Mouse (Mus musculus) liver, embryonic 14.5 days (tissue): ENCODE measurements around the gene Rap2b. TPM values are rescaled to one million over a fixed set of nuclear protein-coding genes. Genes with fewer than 3 reads are reported as not detected.

Source experiments
- ATAC-seq: fragments of 200-750 bp; cut with Nextera tagmentation; 2 replicates; pipeline ENCODE4 v1.8.0; 2017; ENCODE audit warnings: moderate number of reproducible peaks, mild to moderate bottlenecking, moderate library complexity; ENCODE audit not compliant: insufficient read depth
- DNase-seq, 3 experiments: peaks; one replicate each; pipeline ENCODE4 v3.0.0-alpha.2; 2012 to 2013; ENCODE audit warnings: low read depth in 3 of 3, low spot score in 3 of 3
- H3K27ac ChIP-seq: fragments of 300-500 bp; sonication (generic); 2 replicates; pipeline ENCODE4 v1.5.1; 2014; ENCODE audit warnings: moderate library complexity, mild to moderate bottlenecking, control low read depth, inconsistent platforms
- H3K27me3 ChIP-seq: fragments of 300-500 bp; sonication (generic); 2 replicates; pipeline ENCODE4 v1.6.1; 2014; ENCODE audit warnings: mild to moderate bottlenecking, low read length, moderate library complexity; ENCODE audit not compliant: control insufficient read depth, insufficient read depth
- H3K36me3 ChIP-seq: fragments of 300-500 bp; sonication (generic); replicated peaks from 2 replicates; pipeline ENCODE4 v1.6.1; 2014; ENCODE audit warnings: low read depth; ENCODE audit not compliant: control insufficient read depth, insufficient read depth
- H3K4me1 ChIP-seq, 2 experiments: fragments of 200-500 bp in 1 of 2; fragments of 300-500 bp in 1 of 2; sonication (generic) in 1 of 2; replicated peaks; 2 replicates each; pipeline ENCODE4 v1.6.1; 2012 to 2014; ENCODE audit warnings: antibody characterized with exemption in 1 of 2, inconsistent platforms in 1 of 2, low read length in 1 of 2; ENCODE audit not compliant: control insufficient read depth in 2 of 2, insufficient read depth in 2 of 2
- H3K4me2 ChIP-seq: fragments of 300-500 bp; sonication (generic); 2 replicates; pipeline ENCODE4 v1.6.1; 2014; ENCODE audit warnings: low read depth, mild to moderate bottlenecking, control low read depth, moderate library complexity
- H3K4me3 ChIP-seq, 2 experiments: fragments of 200-500 bp in 1 of 2; fragments of 300-500 bp in 1 of 2; sonication (generic) in 1 of 2; 2 replicates each; pipeline ENCODE4 v1.5.1; 2012 to 2014; ENCODE audit warnings: low read depth in 2 of 2, low read length in 2 of 2, mild to moderate bottlenecking in 2 of 2, control low read depth in 1 of 2, inconsistent platforms in 1 of 2, moderate library complexity in 1 of 2; ENCODE audit not compliant: insufficient read depth in 1 of 2
- H3K9ac ChIP-seq: fragments of 300-500 bp; sonication (generic); replicated peaks from 2 replicates; pipeline ENCODE4 v1.6.1; 2014; ENCODE audit warnings: mild to moderate bottlenecking, control low read depth, moderate library complexity
- H3K9me3 ChIP-seq: fragments of 300-500 bp; sonication (generic); 2 replicates; pipeline ENCODE4 v1.6.1; 2016; ENCODE audit warnings: low read length, mixed read lengths; ENCODE audit not compliant: control insufficient read depth
- CTCF ChIP-seq: IDR thresholded peaks from 2 replicates; pipeline ENCODE4 v1.5.1; 2016; ENCODE audit warnings: antibody characterized with exemption, low read depth, control low read depth
- EP300 ChIP-seq: IDR thresholded peaks from 2 replicates; pipeline ENCODE4 v1.6.1; 2016; ENCODE audit warnings: antibody characterized with exemption, low read depth
- WGBS: fragments of 180-500 bp; shearing (Covaris S2); extraction: QIAGEN DNeasy Blood & Tissue Kit; methylation state at CpG from one replicate; pipeline ENCODE4 v1.1.7; 2014; ENCODE audit not compliant: insufficient replicate concordance; 5-methylcytosine and 5-hydroxymethylcytosine counted together
- polyA plus RNA-seq, 2 experiments: library from polyadenylated mRNA; depleted of rRNA in 1 of 2; stranded (reverse) in 1 of 2; unstranded in 1 of 2; fragments of >200 nt; fragmentation: Nextera tagmentation in 1 of 2; extraction: Ambion mirVana in 1 of 2; gene quantifications; 2 replicates each; pipeline versions ENCODE4 v1.2.1 to v1.2.3; 2012 to 2014

Rap2b gene
- polyA plus RNA-seq (2012; rRNA removed) (1.2 and 1.6 TPM in 2 replicates), polyA plus RNA-seq (2014; fragmentation: Nextera tagmentation; extraction: Ambion mirVana) (2.7 and 2.8 TPM in 2 replicates)

DNA sequence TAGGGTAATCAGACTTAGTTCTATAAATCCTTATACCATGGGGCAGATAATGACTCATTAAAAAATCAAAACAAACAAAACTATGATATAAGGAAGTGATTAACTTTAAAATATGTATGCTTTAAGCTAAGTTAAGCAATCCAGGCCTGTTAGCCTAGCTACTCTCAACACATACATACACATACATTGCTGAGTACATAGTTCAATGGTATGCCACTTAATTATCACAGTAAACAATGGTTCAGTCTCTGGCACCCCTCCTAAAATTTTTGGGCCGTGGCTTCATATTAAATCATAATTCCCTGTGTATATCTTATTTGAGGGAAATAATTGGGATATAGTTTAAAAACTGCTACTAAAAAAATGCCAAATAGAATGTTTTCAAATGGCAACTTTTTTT, at the start of gene Rap2b:
Rap2b (plus strand) TSS at position 301 of the 400 bp plus-strand sequence.
- WGBS = 72% methylated on average over 1 of the region's 1 CpGs
- Histone ChIP-seq H3K27me3 (no peaks in the 10 kb centered on the region), H3K27ac (no peak within 1 kb of the TSS), H3K9me3 (no peaks in the 10 kb centered on the region), H3K4me2 (no peak within 1 kb of the TSS), H3K4me3 (no peak within 1 kb of the TSS), H3K4me1 (peaks cover 0 to 2% of the 10 kb centered on the region in 2 experiments; a peak in 3 of 4 replicates), H3K9ac (no peak within 1 kb of the TSS), H3K36me3 (no peaks in the 10 kb centered on the region)
- ATAC-seq (no peak), DNase-seq (no peak)
- TF ChIP-seq EP300 (no peak), CTCF (no peak)

DNA sequence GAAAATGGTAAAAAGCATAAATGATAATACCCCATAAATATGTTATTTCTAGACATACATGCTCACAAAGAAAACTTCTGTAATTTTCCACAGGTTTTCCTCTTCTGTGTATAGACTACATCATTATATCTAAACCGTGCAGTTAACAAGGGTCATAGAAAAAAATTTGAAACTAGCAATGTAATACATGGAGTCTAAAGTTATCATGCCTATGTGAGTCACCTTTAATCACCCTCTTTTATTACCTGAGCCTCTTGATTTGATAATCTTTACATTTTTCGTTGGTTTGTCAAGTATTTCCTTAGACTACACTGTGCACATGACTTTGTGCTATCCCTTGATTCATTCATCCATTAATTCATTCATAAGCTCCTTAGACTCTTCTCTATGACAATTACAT, 46.4 kb upstream of the Rap2b start:
- ATAC-seq = no peak
- Histone ChIP-seq H3K9me3 (no peaks in the 10 kb centered on the region), H3K4me2 (no peak overlapping the region), H3K27ac (no peak overlapping the region), H3K27me3 (no peaks in the 10 kb centered on the region), H3K36me3 (no peaks in the 10 kb centered on the region), H3K9ac (no peak overlapping the region), H3K4me1 (no peaks in the 10 kb centered on the region), H3K4me3 (no peak overlapping the region)
- 46% methylated on average over 2 of the region's 2 CpGs for WGBS
- DNase-seq = no peak
- TF ChIP-seq EP300 (no peak), CTCF (no peak)

DNA sequence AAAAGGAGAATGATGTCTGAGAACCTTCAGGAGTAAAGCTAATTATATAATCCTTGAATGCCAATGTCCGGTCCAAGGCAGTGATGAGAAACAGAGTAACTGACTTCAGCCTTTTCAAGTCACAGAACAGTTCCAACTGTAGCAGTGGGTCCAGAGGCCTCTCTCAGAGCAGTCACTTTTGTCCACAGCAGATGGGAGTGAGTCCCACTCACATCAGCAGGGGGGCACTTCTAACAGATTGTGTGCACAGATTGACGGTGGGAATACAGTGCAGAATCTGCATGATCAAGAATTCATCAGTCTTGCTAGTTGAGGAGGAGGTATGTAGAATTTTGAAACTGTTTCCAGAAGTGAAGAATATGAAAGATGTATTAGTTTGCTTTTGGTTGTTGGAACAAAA, 41.4 kb upstream of the Rap2b start:
- no peak for TF ChIP-seq CTCF
- no peak for TF ChIP-seq EP300
- H3K27ac ChIP-seq = no peak overlapping the region
- no peaks in the 10 kb centered on the region for H3K9me3 ChIP-seq
- H3K27me3 ChIP-seq = no peaks in the 10 kb centered on the region
- WGBS = 56% methylated on average over 2 of the region's 2 CpGs
- H3K9ac ChIP-seq = no peak overlapping the region
- ATAC-seq (no peak), DNase-seq (no peak)
- no peak overlapping the region for H3K4me2 ChIP-seq
- H3K4me1 ChIP-seq = no peaks in the 10 kb centered on the region
- H3K36me3 ChIP-seq = no peaks in the 10 kb centered on the region
- H3K4me3 ChIP-seq = no peak overlapping the region

DNA sequence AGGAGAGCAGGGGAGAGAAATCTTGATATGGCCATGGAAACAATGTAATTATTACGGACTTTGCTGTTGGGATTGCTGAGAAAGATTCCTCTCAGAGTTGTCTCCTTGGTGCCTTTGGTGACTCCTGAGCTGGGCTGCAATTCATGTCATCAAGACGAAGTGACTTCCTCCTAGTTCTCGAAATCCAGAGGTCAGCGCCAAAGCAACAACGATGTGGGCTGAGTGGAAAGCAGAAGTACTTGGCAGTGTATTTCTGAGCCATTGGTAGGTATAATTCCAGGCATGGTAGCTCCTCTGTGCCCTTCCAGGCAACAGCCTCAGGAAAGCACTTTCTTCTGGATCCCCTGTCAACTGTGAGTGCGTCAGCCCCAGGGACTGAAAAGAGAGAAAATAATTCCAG, 39.8 kb upstream of the Rap2b start:
- no peak for DNase-seq
- 29% methylated on average over 6 of the region's 6 CpGs for WGBS

DNA sequence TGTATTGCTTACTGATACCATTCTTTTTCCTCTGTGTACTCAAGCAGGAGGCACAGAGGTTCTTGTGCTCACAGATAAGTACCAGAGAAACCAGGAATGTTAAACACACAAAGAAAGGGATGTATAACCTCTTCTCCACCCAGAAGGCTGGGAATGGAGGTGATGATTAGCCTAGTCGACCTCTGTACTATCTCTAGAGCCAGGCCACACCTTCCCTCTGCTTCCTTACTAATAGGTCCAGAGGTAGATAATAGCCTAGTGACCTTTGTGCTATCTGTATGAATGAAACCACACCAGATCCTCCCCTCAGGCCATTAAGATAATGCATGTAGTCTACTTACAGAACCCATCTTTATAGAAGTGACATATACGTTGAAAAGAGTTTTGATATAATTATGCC, 25.2 kb upstream of the Rap2b start:
- WGBS = 25% methylated on average over 2 of the region's 2 CpGs
- no peaks in the 10 kb centered on the region for H3K9me3 ChIP-seq
- H3K4me1 ChIP-seq = no peaks in the 10 kb centered on the region
- H3K9ac ChIP-seq = no peak overlapping the region
- TF ChIP-seq CTCF = no peak
- no peak for TF ChIP-seq EP300
- H3K4me3 ChIP-seq = no peak overlapping the region
- H3K27me3 ChIP-seq = no peaks in the 10 kb centered on the region
- DNase-seq = no peak
- H3K27ac ChIP-seq = no peak overlapping the region
- H3K4me2 ChIP-seq = no peak overlapping the region
- no peaks in the 10 kb centered on the region for H3K36me3 ChIP-seq
- no peak for ATAC-seq

More for the DNA sequence above, 39.8 kb upstream of the Rap2b start:
- Histone ChIP-seq H3K4me2 (no peak overlapping the region), H3K4me1 (no peaks in the 10 kb centered on the region), H3K9ac (no peak overlapping the region), H3K36me3 (no peaks in the 10 kb centered on the region), H3K27ac (no peak overlapping the region), H3K9me3 (no peaks in the 10 kb centered on the region), H3K4me3 (no peak overlapping the region), H3K27me3 (no peaks in the 10 kb centered on the region)
- no peak for TF ChIP-seq CTCF
- no peak for ATAC-seq
